Mouse (Mus musculus): ENCODE data around the gene Efhd2. TPM values are rescaled to one million over a fixed set of nuclear protein-coding genes. Genes with fewer than 3 reads are reported as not detected.
A peak's percentile ranks its signal among the peaks of the same experiment; 100 is the strongest.

The Efhd2 gene
- total and polyA plus RNA-seq, 2 experiments from 2014 or later: 49.2 to 62.5 TPM

DNA sequence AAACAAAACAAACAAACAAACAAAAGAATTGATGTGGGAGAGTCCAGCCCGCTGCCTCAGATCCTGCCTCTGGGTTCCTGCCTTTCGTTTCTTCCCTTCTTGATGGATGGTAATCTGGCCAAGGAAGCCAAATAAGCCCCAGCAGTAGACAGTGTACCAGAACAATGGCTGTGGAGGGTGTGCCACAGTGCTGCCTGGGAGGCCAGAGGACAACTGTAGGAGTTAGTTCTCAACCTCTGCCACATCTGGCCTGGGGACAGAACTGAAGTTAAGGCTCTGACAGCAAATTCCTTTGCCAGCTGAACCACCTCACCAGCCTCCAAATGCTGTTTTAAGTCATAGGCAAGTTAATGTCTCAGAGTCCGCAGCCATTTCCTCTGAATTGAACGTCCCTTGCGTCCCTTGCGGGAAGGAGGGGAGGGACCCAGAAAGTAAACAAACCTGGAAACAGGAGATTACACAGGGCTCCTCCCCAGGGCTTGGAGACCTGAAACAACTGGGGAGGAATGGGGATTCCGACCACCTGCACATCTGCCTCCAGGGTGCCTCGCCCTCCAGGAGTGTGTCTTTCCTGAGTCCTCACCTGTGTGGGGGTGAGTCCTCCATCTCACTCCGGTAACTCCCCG, 6.7 kb upstream of the Efhd2 start:
- Histone ChIP-seq H3K27ac (no peak overlapping the region), H3K4me1 (ENCODE audit: insufficient read depth, low read length) (0 out of 2 replicates have a peak, but pooled peaks cover 1% of the 10 kb centered on the region), H3K4me2 (ENCODE audit: low read depth, low read length) (no peak overlapping the region), H3K9ac (replicated peaks; ENCODE audit: low read length) (no peak overlapping the region), H3K36me3 (ENCODE audit: insufficient read depth, low read length) (no peaks in the 10 kb centered on the region), H3K27me3 (ENCODE audit: insufficient read depth, low read length) (no peaks in the 10 kb centered on the region), H3K9me3 (ENCODE audit: low read length) (no peaks in the 10 kb centered on the region), H3K4me3 (ENCODE audit: low read length) (no peak overlapping the region)
- DNase-seq (ENCODE audit: low spot score) (no peak), ATAC-seq (no peak)
- no peak for TF ChIP-seq CTCF (IDR thresholded peaks at IDR 0.05; ENCODE audit: low read depth)
- 71% methylated on average over 10 of the region's 10 CpGs for WGBS

DNA sequence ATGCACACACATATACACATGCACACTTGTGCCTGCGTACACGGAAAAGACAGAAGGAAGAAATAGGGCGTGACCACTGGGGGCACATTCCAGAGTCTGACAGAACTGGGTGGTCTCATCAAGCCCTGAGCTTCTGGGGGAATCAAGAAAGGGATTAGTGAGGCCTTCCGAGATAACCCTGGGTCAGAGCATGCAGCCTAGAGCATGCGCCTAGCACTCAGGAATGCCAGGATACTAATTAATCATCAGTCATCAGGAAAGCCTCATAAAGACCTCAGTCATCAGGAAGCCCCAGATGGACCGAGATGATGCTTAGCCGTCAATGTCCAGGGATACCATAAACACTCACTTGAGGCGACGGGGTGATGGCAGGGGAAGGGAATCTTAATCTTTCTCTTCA, 5.2 kb upstream of the Efhd2 start:
- no peak for TF ChIP-seq CTCF (IDR thresholded peaks at IDR 0.05; ENCODE audit: low read depth)
- no peaks in the 10 kb centered on the region for H3K9me3 ChIP-seq (ENCODE audit: low read length)
- H3K4me1 ChIP-seq (ENCODE audit: insufficient read depth, low read length): no peaks in the 10 kb centered on the region
- DNase-seq (ENCODE audit: low spot score) (no peak), ATAC-seq (no peak)
- 81% methylated on average over 9 of the region's 9 CpGs for WGBS
- no peaks in the 10 kb centered on the region for H3K27me3 ChIP-seq (ENCODE audit: insufficient read depth, low read length)
- H3K27ac ChIP-seq: no peak overlapping the region
- H3K36me3 ChIP-seq (ENCODE audit: insufficient read depth, low read length): no peaks in the 10 kb centered on the region
- no peak overlapping the region for H3K4me2 ChIP-seq (ENCODE audit: low read depth, low read length)
- no peak overlapping the region for H3K4me3 ChIP-seq (ENCODE audit: low read length)
- H3K9ac ChIP-seq (replicated peaks; ENCODE audit: low read length): no peak overlapping the region

DNA sequence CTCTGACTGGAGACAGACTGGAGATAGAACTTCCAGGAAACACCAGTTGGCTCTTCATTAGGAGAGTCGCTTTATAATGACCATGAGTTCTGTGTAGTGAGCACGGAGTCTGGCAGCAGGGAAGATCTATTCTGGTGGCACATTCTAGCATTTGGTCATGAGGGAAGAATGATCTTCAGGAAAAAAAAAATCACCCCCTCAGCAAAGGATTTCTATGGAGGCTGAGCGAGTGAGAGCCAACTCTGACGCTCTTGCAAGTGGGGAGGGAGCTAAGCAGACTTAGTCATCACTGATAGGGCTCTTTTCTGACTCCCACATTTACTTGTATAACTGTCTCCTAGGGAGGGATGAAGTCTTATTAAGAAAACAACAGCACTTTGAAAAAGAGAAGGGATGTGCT, 4.4 kb upstream of the Efhd2 start:
- H3K27ac ChIP-seq: no peak overlapping the region
- H3K4me2 ChIP-seq (ENCODE audit: low read depth, low read length): no peak overlapping the region
- H3K36me3 ChIP-seq (ENCODE audit: insufficient read depth, low read length): no peaks in the 10 kb centered on the region
- H3K27me3 ChIP-seq (ENCODE audit: insufficient read depth, low read length): no peaks in the 10 kb centered on the region
- no peak for DNase-seq (ENCODE audit: low spot score)
- WGBS: 72% methylated on average over 4 of the region's 4 CpGs
- H3K4me1 ChIP-seq (ENCODE audit: insufficient read depth, low read length): no peaks in the 10 kb centered on the region
- H3K9ac ChIP-seq (replicated peaks; ENCODE audit: low read length): no peak overlapping the region
- no peak for TF ChIP-seq CTCF (IDR thresholded peaks at IDR 0.05; ENCODE audit: low read depth)
- no peak for ATAC-seq
- H3K9me3 ChIP-seq (ENCODE audit: low read length): no peaks in the 10 kb centered on the region
- H3K4me3 ChIP-seq (ENCODE audit: low read length): no peak overlapping the region

DNA sequence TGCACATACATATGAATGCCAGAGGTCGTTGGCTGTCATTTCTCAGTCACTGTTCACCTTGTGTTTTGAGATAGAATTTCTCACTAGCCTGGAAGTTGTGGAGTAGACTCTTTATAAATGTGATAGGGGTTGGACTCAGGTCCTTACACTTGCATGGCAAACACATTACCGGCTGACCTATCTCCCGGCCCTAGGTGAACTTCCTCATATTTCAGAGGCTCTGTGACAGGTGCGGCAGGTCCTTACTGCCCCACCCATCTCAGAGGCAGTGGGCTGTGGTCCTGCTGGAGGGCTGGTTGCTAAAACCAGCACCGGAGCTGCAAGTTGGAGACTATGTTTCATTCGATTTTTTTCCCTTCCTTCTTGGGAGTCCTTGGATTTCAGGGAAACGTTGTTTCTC, 3.9 kb upstream of the Efhd2 start:
- H3K4me1 ChIP-seq (ENCODE audit: insufficient read depth, low read length): 0 out of 2 replicates have a peak, but pooled peaks cover under 1% of the 10 kb centered on the region
- H3K9me3 ChIP-seq (ENCODE audit: low read length): no peaks in the 10 kb centered on the region
- WGBS: 78% methylated on average over 7 of the region's 7 CpGs
- H3K4me3 ChIP-seq (ENCODE audit: low read length): no peak overlapping the region
- H3K27me3 ChIP-seq (ENCODE audit: insufficient read depth, low read length): no peaks in the 10 kb centered on the region
- no peak overlapping the region for H3K9ac ChIP-seq (replicated peaks; ENCODE audit: low read length)
- H3K4me2 ChIP-seq (ENCODE audit: low read depth, low read length): no peak overlapping the region
- TF ChIP-seq CTCF (IDR thresholded peaks at IDR 0.05; ENCODE audit: low read depth): no peak
- no peak for ATAC-seq
- no peaks in the 10 kb centered on the region for H3K36me3 ChIP-seq (ENCODE audit: insufficient read depth, low read length)
- H3K27ac ChIP-seq: no peak overlapping the region
- DNase-seq (ENCODE audit: low spot score): no peak

DNA sequence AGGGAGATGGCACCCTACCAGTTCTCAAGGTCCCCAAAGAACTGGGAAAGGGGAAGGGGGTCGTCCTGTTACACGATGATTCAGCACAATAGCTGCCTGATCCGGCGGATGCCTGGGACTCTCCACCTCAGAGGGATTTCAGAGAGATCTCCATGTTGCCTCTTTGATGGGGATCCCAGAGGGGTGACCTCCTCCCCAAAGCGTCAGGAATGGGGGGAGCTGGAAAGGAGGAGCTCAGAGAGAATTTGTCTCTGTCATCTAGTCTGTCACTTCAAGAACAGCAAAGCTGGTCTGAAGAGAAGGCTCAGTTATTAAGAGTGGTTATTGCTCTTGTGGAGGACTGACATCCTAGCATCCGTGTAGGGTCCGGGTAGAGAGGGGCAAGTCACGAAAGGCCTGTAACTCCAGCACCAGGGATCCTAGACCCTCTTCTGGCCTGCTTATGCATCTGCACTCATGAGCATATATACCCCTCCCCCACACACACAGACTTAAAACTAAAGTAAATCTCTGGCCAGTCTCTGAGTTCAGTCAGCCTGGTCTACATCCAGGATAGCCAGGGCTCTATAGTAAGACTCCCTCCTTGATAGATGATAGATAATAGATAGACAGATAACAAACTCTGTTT, 875 bp upstream of the Efhd2 start:
- 12% methylated on average over 8 of the region's 8 CpGs for WGBS
- H3K4me1 ChIP-seq (ENCODE audit: insufficient read depth, low read length): peaks cover 24% of the 10 kb centered on the region
- H3K9me3 ChIP-seq (ENCODE audit: low read length): no peaks in the 10 kb centered on the region
- no peaks in the 10 kb centered on the region for H3K27me3 ChIP-seq (ENCODE audit: insufficient read depth, low read length)
- peak; percentile 41; the same call in 1 of the 2 replicates for TF ChIP-seq CTCF (IDR thresholded peaks at IDR 0.05; ENCODE audit: low read depth)
- H3K36me3 ChIP-seq (ENCODE audit: insufficient read depth, low read length): no peaks in the 10 kb centered on the region
- H3K9ac ChIP-seq (replicated peaks; ENCODE audit: low read length): peak overlapping the region; percentile 67
- peak overlapping the region; percentile 41; the same call in 1 of the 2 replicates for H3K27ac ChIP-seq
- peak; percentile 13; the same call in 1 of the 2 replicates for ATAC-seq
- peak overlapping the region; percentile 84 for H3K4me2 ChIP-seq (ENCODE audit: low read depth, low read length)
- peak overlapping the region; percentile 58 for H3K4me3 ChIP-seq (ENCODE audit: low read length)
- DNase-seq (ENCODE audit: low spot score): peak; percentile 49

DNA sequence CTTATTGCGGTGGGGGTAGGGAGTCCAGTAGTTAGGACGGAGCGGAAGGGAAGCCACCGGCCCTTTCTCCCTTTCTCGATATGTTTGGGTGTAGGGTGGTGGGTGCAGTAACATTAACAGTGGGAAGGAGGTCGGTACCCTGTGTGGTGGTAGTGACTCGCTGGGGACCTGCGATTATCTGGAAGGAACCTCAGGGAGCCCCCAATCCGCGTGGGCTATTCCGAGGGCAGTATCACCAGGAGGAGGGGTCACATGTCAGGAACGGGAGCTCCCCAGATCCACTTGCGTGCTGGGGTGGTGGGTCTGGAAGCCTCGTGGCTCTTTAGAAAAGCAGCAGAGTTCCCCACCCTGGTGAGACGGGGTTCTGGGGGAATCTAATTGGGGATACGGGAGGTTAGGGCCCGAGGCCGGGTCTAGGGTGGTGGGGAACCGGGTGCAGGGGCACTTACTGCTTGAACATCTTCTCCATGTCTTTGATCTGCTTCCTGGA, 564 bp downstream of the Efhd2 start:
- H3K36me3 ChIP-seq (ENCODE audit: insufficient read depth, low read length): no peaks in the 10 kb centered on the region
- H3K9ac ChIP-seq (replicated peaks; ENCODE audit: low read length): peak overlapping the region; percentile 67
- H3K9me3 ChIP-seq (ENCODE audit: low read length): no peaks in the 10 kb centered on the region
- peak overlapping the region; percentile 84 for H3K4me2 ChIP-seq (ENCODE audit: low read depth, low read length)
- H3K4me3 ChIP-seq (ENCODE audit: low read length): peak overlapping the region; percentile 58
- H3K4me1 ChIP-seq (ENCODE audit: insufficient read depth, low read length): peaks cover 33% of the 10 kb centered on the region
- 1% methylated on average over 19 of the region's 19 CpGs for WGBS
- H3K27me3 ChIP-seq (ENCODE audit: insufficient read depth, low read length): no peaks in the 10 kb centered on the region
- DNase-seq (ENCODE audit: low spot score): no peak
- ATAC-seq: peak; percentile 10
- no peak for TF ChIP-seq CTCF (IDR thresholded peaks at IDR 0.05; ENCODE audit: low read depth)
- peak overlapping the region; percentile 41; the same call in 1 of the 2 replicates for H3K27ac ChIP-seq

DNA sequence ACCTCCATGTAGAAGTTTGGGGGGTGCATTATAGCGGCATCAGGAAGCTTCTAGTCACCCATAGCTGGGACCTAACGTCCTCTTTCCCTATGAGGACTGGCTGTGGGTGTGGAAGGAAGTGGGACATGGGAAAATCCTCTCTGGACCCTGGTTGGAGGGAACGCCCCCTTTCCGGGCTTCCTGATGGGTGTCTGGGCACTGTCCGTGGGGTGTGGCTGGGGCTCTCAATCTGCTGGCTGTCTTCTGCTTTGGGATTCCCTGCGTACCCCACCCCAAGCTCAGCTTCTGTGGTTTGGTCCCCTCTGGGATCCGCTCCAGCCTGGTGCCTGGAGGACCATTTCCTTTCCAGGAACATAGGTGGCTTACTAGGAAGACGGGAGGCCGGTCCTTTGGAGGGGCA, 1.7 kb downstream of the Efhd2 start:
- Histone ChIP-seq H3K4me3 (ENCODE audit: low read length) (peak overlapping the region; percentile 58), H3K9me3 (ENCODE audit: low read length) (no peaks in the 10 kb centered on the region), H3K27me3 (ENCODE audit: insufficient read depth, low read length) (no peaks in the 10 kb centered on the region), H3K36me3 (ENCODE audit: insufficient read depth, low read length) (no peaks in the 10 kb centered on the region), H3K27ac (peak overlapping the region; percentile 65; the same call in 1 of the 2 replicates), H3K9ac (replicated peaks; ENCODE audit: low read length) (peak overlapping the region; percentile 67; the same call in 1 of the 2 replicates), H3K4me1 (ENCODE audit: insufficient read depth, low read length) (peaks cover 33% of the 10 kb centered on the region), H3K4me2 (ENCODE audit: low read depth, low read length) (peak overlapping the region; percentile 84)
- ATAC-seq (no peak), DNase-seq (ENCODE audit: low spot score) (no peak)
- no peak for TF ChIP-seq CTCF (IDR thresholded peaks at IDR 0.05; ENCODE audit: low read depth)
- 59% methylated on average over 9 of the region's 9 CpGs for WGBS

All from hindbrain, postnatal 0 days (tissue).